Mouse (Mus musculus) neural tube, embryonic 14.5 days (tissue): Measurements from ENCODE around the gene Ndufa8. TPM values are rescaled to one million over a fixed set of nuclear protein-coding genes. Genes with fewer than 3 reads are reported as not detected.
A peak's percentile ranks its signal among the peaks of the same experiment; 100 is the strongest.

Source experiments
- ATAC-seq: fragments of 200-750 bp; cut with Nextera tagmentation; 2 replicates; pipeline ENCODE4 v1.8.0; 2017; ENCODE audit warnings: low read depth, mild to moderate bottlenecking, moderate TSS enrichment, moderate library complexity
- H3K27ac ChIP-seq: fragments of 300-500 bp; sonication (generic); 2 replicates; pipeline ENCODE4 v1.5.1; 2014; ENCODE audit warnings: low read depth, mild to moderate bottlenecking, control low read depth, low read length, moderate library complexity, mixed read lengths
- H3K27me3 ChIP-seq: fragments of 300-500 bp; sonication (generic); 2 replicates; pipeline ENCODE4 v1.6.1; 2014; ENCODE audit warnings: low read length; ENCODE audit not compliant: control insufficient read depth, insufficient read depth
- H3K36me3 ChIP-seq: fragments of 300-500 bp; sonication (generic); 2 replicates; pipeline ENCODE4 v1.6.1; 2014; ENCODE audit warnings: low read length, mixed read lengths; ENCODE audit not compliant: control insufficient read depth, insufficient read depth
- H3K4me1 ChIP-seq: fragments of 300-500 bp; sonication (generic); 2 replicates; pipeline ENCODE4 v1.6.1; 2014; ENCODE audit warnings: low read length; ENCODE audit not compliant: control insufficient read depth, insufficient read depth
- H3K4me2 ChIP-seq: fragments of 300-500 bp; sonication (generic); 2 replicates; pipeline ENCODE4 v1.6.1; 2014; ENCODE audit warnings: mild to moderate bottlenecking, low read depth, low read length, control low read depth
- H3K4me3 ChIP-seq: fragments of 300-500 bp; sonication (generic); 2 replicates; pipeline ENCODE4 v1.5.1; 2014; ENCODE audit warnings: low read depth, low read length, control low read depth, mixed read lengths
- H3K9ac ChIP-seq: fragments of 300-500 bp; sonication (generic); replicated peaks from 2 replicates; pipeline ENCODE4 v1.6.1; 2014; ENCODE audit warnings: low read depth, mild to moderate bottlenecking, control low read depth, low read length, mixed read lengths
- H3K9me3 ChIP-seq: fragments of 300-500 bp; sonication (generic); 2 replicates; pipeline ENCODE4 v1.6.1; 2016; ENCODE audit warnings: low read length; ENCODE audit not compliant: control insufficient read depth
- WGBS: fragments of 180-500 bp; shearing (Covaris S2); extraction: QIAGEN DNeasy Blood & Tissue Kit; methylation state at CpG from one replicate; pipeline ENCODE4 v1.1.7; 2014; 5-methylcytosine and 5-hydroxymethylcytosine counted together
- polyA plus RNA-seq: library from polyadenylated mRNA; unstranded; fragments of >200 nt; fragmentation: Nextera tagmentation; extraction: Ambion mirVana; gene quantifications from 2 replicates; pipeline ENCODE4 v1.2.1, GENCODE M21; 2014

Ndufa8 gene
- polyA plus RNA-seq, 1 experiment from 2014 or later: 344 TPM

- no peaks in the 10 kb centered on the region for H3K36me3 ChIP-seq
- no peaks in the 10 kb centered on the region for H3K4me1 ChIP-seq
- ATAC-seq: no peak
- H3K9me3 ChIP-seq: no peaks in the 10 kb centered on the region
- peaks cover 8% of the 10 kb centered on the region for H3K27me3 ChIP-seq
- H3K4me2 ChIP-seq: no peak overlapping the region
- H3K27ac ChIP-seq: no peak overlapping the region
- H3K9ac ChIP-seq: no peak overlapping the region
- H3K4me3 ChIP-seq: no peak overlapping the region
- 77% methylated on average over 1 of the region's 1 CpGs for WGBS
Observed at GRCm38 (mm10) chr2:36085041-36085440, 35.8 kb upstream of the Ndufa8 start.

- Histone ChIP-seq H3K4me1 (no peaks in the 10 kb centered on the region), H3K4me3 (no peak overlapping the region), H3K27me3 (0 out of 2 replicates have a peak, but pooled peaks cover 3% of the 10 kb centered on the region), H3K9me3 (no peaks in the 10 kb centered on the region), H3K9ac (no peak overlapping the region), H3K27ac (no peak overlapping the region), H3K36me3 (no peaks in the 10 kb centered on the region), H3K4me2 (no peak overlapping the region)
- no peak for ATAC-seq
- WGBS: 73% methylated on average over 9 of the region's 9 CpGs
Observed at GRCm38 (mm10) chr2:36082802-36083580, 33.8 kb upstream of the Ndufa8 start.

GRCm38 (mm10) chr2:36081446-36081845 is 32.2 kb upstream of the Ndufa8 start:
- Histone ChIP-seq H3K4me2 (no peak overlapping the region), H3K36me3 (no peaks in the 10 kb centered on the region), H3K9ac (no peak overlapping the region), H3K27me3 (no peaks in the 10 kb centered on the region), H3K4me1 (peaks cover 6% of the 10 kb centered on the region; the same call in 1 of the 2 replicates), H3K27ac (no peak overlapping the region), H3K4me3 (no peak overlapping the region), H3K9me3 (no peaks in the 10 kb centered on the region)
- 45% methylated on average over 9 of the region's 9 CpGs for WGBS
- ATAC-seq: no peak

- H3K4me3 ChIP-seq: 0 out of 2 replicates have a peak overlapping the region, but pooled peaks have one; percentile 1
Observed at GRCm38 (mm10) chr2:36077160-36077761, 28.1 kb upstream of the Ndufa8 start.

DNA sequence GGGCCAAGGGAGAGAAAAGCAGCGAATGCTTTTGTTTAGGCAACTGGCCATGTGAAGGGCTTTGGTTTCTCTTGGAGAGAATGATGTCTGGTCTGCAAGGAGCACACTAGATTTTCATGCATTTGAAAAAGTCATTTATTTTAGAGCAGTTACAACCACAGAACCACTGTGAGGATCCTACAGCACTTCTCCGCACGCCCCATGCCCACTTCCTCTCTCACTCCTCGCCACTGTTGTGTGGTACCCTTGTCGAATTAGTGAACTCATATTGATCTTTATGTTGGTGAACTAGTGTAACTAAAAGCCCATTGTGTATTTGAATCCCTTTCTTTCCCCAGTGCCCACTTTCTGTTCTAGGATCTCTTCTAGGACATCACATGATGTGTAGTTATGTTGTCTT is 26.0 kb upstream of the Ndufa8 start:
- no peak overlapping the region for H3K27ac ChIP-seq
- no peak overlapping the region for H3K4me2 ChIP-seq
- no peak overlapping the region for H3K4me3 ChIP-seq
- 89% methylated on average over 5 of the region's 5 CpGs for WGBS
- no peak for ATAC-seq
- no peak overlapping the region for H3K9ac ChIP-seq
- peaks cover 6% of the 10 kb centered on the region; the same call in 1 of the 2 replicates for H3K4me1 ChIP-seq
- no peaks in the 10 kb centered on the region for H3K9me3 ChIP-seq
- H3K36me3 ChIP-seq: no peaks in the 10 kb centered on the region
- no peaks in the 10 kb centered on the region; the same call in 1 of the 2 replicates for H3K27me3 ChIP-seq

More at GRCm38 (mm10) chr2:36077160-36077761, 28.1 kb upstream of the Ndufa8 start:
- H3K36me3 ChIP-seq: no peaks in the 10 kb centered on the region
- WGBS: 9% methylated on average over 11 of the region's 11 CpGs
- H3K4me1 ChIP-seq: peaks cover 6% of the 10 kb centered on the region; the same call in 1 of the 2 replicates
- peak overlapping the region; percentile 35 for H3K4me2 ChIP-seq
- peak overlapping the region; percentile 9; the same call in 1 of the 2 replicates for H3K9ac ChIP-seq
- H3K27ac ChIP-seq: no peak overlapping the region
- H3K27me3 ChIP-seq: no peaks in the 10 kb centered on the region
- ATAC-seq: peak; percentile 72
- no peaks in the 10 kb centered on the region for H3K9me3 ChIP-seq

DNA sequence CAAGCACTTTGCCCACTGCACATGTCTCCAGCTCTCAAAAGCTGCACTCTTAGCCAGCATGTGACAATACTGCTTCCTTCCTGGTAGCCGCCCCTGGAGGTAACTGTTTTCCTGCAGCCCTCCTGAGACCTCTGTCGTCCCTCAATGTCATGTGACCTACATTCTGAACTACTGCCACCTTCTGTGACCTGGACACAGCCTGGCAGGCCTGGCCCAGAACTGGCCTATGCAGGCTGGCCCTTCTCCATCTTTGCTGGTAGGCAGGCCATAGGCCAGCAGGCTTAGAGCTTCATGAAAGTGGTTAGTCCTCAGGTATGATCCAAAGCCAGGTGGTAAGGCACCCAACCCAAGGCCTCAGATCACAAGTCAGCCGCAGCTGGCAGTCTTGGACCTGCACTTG is 24.6 kb upstream of the Ndufa8 start:
- Histone ChIP-seq H3K36me3 (no peaks in the 10 kb centered on the region), H3K4me2 (no peak overlapping the region), H3K9me3 (no peaks in the 10 kb centered on the region), H3K27me3 (no peaks in the 10 kb centered on the region; the same call in 1 of the 2 replicates), H3K4me1 (peaks cover 6% of the 10 kb centered on the region; the same call in 1 of the 2 replicates), H3K27ac (no peak overlapping the region), H3K4me3 (no peak overlapping the region), H3K9ac (no peak overlapping the region)
- 58% methylated on average over 3 of the region's 3 CpGs for WGBS
- no peak for ATAC-seq

GRCm38 (mm10) chr2:36071660-36072305 is 22.6 kb upstream of the Ndufa8 start:
- H3K4me1 ChIP-seq: peaks cover 3% of the 10 kb centered on the region; the same call in 1 of the 2 replicates
- no peak overlapping the region for H3K27ac ChIP-seq
- no peak overlapping the region for H3K4me2 ChIP-seq
- ATAC-seq: no peak
- no peaks in the 10 kb centered on the region; the same call in 1 of the 2 replicates for H3K27me3 ChIP-seq
- 91% methylated on average over 8 of the region's 8 CpGs for WGBS
- H3K9me3 ChIP-seq: no peaks in the 10 kb centered on the region
- H3K9ac ChIP-seq: no peak overlapping the region
- no peaks in the 10 kb centered on the region for H3K36me3 ChIP-seq
- no peak overlapping the region for H3K4me3 ChIP-seq

GRCm38 (mm10) chr2:36067132-36067531 is 17.9 kb upstream of the Ndufa8 start:
- H3K9me3 ChIP-seq: no peaks in the 10 kb centered on the region
- H3K36me3 ChIP-seq: no peaks in the 10 kb centered on the region
- peaks cover 3% of the 10 kb centered on the region; the same call in 1 of the 2 replicates for H3K4me1 ChIP-seq
- no peak overlapping the region for H3K4me3 ChIP-seq
- no peak overlapping the region for H3K4me2 ChIP-seq
- H3K27ac ChIP-seq: no peak overlapping the region; the same call in 1 of the 2 replicates
- WGBS: 29% methylated on average over 9 of the region's 9 CpGs
- H3K27me3 ChIP-seq: no peaks in the 10 kb centered on the region; the same call in 1 of the 2 replicates
- ATAC-seq: no peak
- no peak overlapping the region for H3K9ac ChIP-seq
